Mouse (Mus musculus) hindbrain, embryonic 10.5 days (tissue): ENCODE results near the gene Dab2ip. TPM values are rescaled to one million over a fixed set of nuclear protein-coding genes. Genes with fewer than 3 reads are reported as not detected.

Experiments used
- DNase-seq: peaks from one replicate; pipeline ENCODE4 v3.0.0-alpha.2; 2017; ENCODE audit warnings: low spot score
- H3K27ac ChIP-seq: fragments of 300-500 bp; sonication (generic); 2 replicates; pipeline ENCODE4 v1.5.1; 2016; ENCODE audit warnings: mild to moderate bottlenecking, moderate library complexity
- H3K27me3 ChIP-seq: fragments of 300-500 bp; sonication (generic); 2 replicates; pipeline ENCODE4 v1.6.1; 2016; ENCODE audit warnings: mild to moderate bottlenecking; ENCODE audit not compliant: poor library complexity, insufficient read depth, severe bottlenecking
- H3K36me3 ChIP-seq: fragments of 300-500 bp; sonication (generic); 2 replicates; pipeline ENCODE4 v1.6.1; 2016; ENCODE audit warnings: mild to moderate bottlenecking, moderate library complexity
- H3K4me1 ChIP-seq: fragments of 300-500 bp; sonication (generic); replicated peaks from 2 replicates; pipeline ENCODE4 v1.6.1; 2016; ENCODE audit warnings: mild to moderate bottlenecking
- H3K4me3 ChIP-seq: fragments of 300-500 bp; sonication (generic); 2 replicates; pipeline ENCODE4 v1.5.1; 2016; ENCODE audit warnings: mild to moderate bottlenecking, moderate library complexity
- H3K9me3 ChIP-seq: fragments of 300-500 bp; sonication (generic); 2 replicates; pipeline ENCODE4 v1.6.1; 2016; ENCODE audit warnings: mild to moderate bottlenecking, moderate library complexity
- WGBS: fragments of 180-500 bp; shearing (Covaris S2); methylation state at CpG from one replicate; pipeline ENCODE4 v1.1.7; 2016; 5-methylcytosine and 5-hydroxymethylcytosine counted together
- polyA plus RNA-seq: library from polyadenylated mRNA; unstranded; fragments of >200 nt; fragmentation: Nextera tagmentation; extraction: Ambion mirVana; gene quantifications from 2 replicates; pipeline ENCODE4 v1.2.1, GENCODE M21; 2016

Gene Dab2ip
- polyA plus RNA-seq, 1 experiment from 2014 or later = 28.8 TPM

- peaks cover 11% of the 10 kb centered on the region; the same call in 1 of the 2 replicates for H3K27me3 ChIP-seq
- H3K36me3 ChIP-seq = no peaks in the 10 kb centered on the region
- peaks cover 98% of the 10 kb centered on the region for H3K4me1 ChIP-seq
- H3K9me3 ChIP-seq = no peaks in the 10 kb centered on the region
- H3K4me3 ChIP-seq = peak overlapping the region; percentile 18
- peak overlapping the region; percentile 78 for H3K27ac ChIP-seq
- WGBS = 2% methylated on average over 11 of the region's 11 CpGs
- DNase-seq = peak; percentile 54
These were observed 52.3 kb downstream of the Dab2ip start for GRCm38 (mm10) chr2:35610168-35610951.

- no peak for DNase-seq
- Histone ChIP-seq H3K27me3 (peaks cover 11% of the 10 kb centered on the region; the same call in 1 of the 2 replicates), H3K4me3 (no peak overlapping the region), H3K27ac (peak overlapping the region; percentile 78), H3K9me3 (no peaks in the 10 kb centered on the region), H3K36me3 (no peaks in the 10 kb centered on the region), H3K4me1 (peaks cover 98% of the 10 kb centered on the region)
- 78% methylated on average over 7 of the region's 7 CpGs for whole genome bisulfite sequencing
These were observed 52.9 kb downstream of the Dab2ip start for GRCm38 (mm10) chr2:35610976-35611375.

GRCm38 (mm10) chr2:35611645-35612044, 53.6 kb downstream of the Dab2ip start:
- Histone ChIP-seq H3K4me1 (peaks cover 98% of the 10 kb centered on the region), H3K27me3 (peaks cover 11% of the 10 kb centered on the region; the same call in 1 of the 2 replicates), H3K9me3 (no peaks in the 10 kb centered on the region), H3K4me3 (no peak overlapping the region), H3K27ac (peak overlapping the region; percentile 78), H3K36me3 (no peaks in the 10 kb centered on the region)
- 86% methylated on average over 4 of the region's 4 CpGs for WGBS
- no peak for DNase-seq

GRCm38 (mm10) chr2:35612297-35612696, 54.2 kb downstream of the Dab2ip start:
- DNase-seq = no peak
- Histone ChIP-seq H3K27ac (peak overlapping the region; percentile 78), H3K4me3 (no peak overlapping the region), H3K9me3 (no peaks in the 10 kb centered on the region), H3K36me3 (no peaks in the 10 kb centered on the region), H3K4me1 (peaks cover 98% of the 10 kb centered on the region), H3K27me3 (peaks cover 11% of the 10 kb centered on the region; the same call in 1 of the 2 replicates)
- 89% methylated on average over 7 of the region's 7 CpGs for WGBS

GRCm38 (mm10) chr2:35613946-35614353, 55.9 kb downstream of the Dab2ip start:
- H3K4me1 ChIP-seq = peaks cover 95% of the 10 kb centered on the region
- H3K27ac ChIP-seq = peak overlapping the region; percentile 72
- H3K9me3 ChIP-seq = no peaks in the 10 kb centered on the region
- no peak for DNase-seq
- H3K36me3 ChIP-seq = no peaks in the 10 kb centered on the region
- no peak overlapping the region for H3K4me3 ChIP-seq
- peaks cover 11% of the 10 kb centered on the region; the same call in 1 of the 2 replicates for H3K27me3 ChIP-seq
- WGBS = 45% methylated on average over 3 of the region's 3 CpGs

GRCm38 (mm10) chr2:35614411-35614810, 56.3 kb downstream of the Dab2ip start:
- Histone ChIP-seq H3K4me3 (no peak overlapping the region), H3K9me3 (no peaks in the 10 kb centered on the region), H3K27ac (peak overlapping the region; percentile 63), H3K4me1 (peaks cover 95% of the 10 kb centered on the region), H3K36me3 (no peaks in the 10 kb centered on the region), H3K27me3 (peaks cover 11% of the 10 kb centered on the region; the same call in 1 of the 2 replicates)
- 58% methylated on average over 3 of the region's 3 CpGs for WGBS
- DNase-seq = no peak

GRCm38 (mm10) chr2:35615366-35615765, 57.3 kb downstream of the Dab2ip start:
- Histone ChIP-seq H3K27ac (0 out of 2 replicates have a peak overlapping the region, but pooled peaks have one; percentile 63), H3K36me3 (no peaks in the 10 kb centered on the region), H3K4me3 (no peak overlapping the region), H3K4me1 (peaks cover 95% of the 10 kb centered on the region), H3K9me3 (no peaks in the 10 kb centered on the region), H3K27me3 (peaks cover 11% of the 10 kb centered on the region; the same call in 1 of the 2 replicates)
- DNase-seq = no peak
- WGBS = 67% methylated on average over 4 of the region's 4 CpGs

GRCm38 (mm10) chr2:35615977-35616376, 57.9 kb downstream of the Dab2ip start:
- DNase-seq = no peak
- no peaks in the 10 kb centered on the region for H3K36me3 ChIP-seq
- no peaks in the 10 kb centered on the region for H3K9me3 ChIP-seq
- H3K27ac ChIP-seq = 0 out of 2 replicates have a peak overlapping the region, but pooled peaks have one; percentile 70
- 62% methylated on average over 2 of the region's 2 CpGs for WGBS
- peaks cover 11% of the 10 kb centered on the region; the same call in 1 of the 2 replicates for H3K27me3 ChIP-seq
- H3K4me3 ChIP-seq = no peak overlapping the region
- H3K4me1 ChIP-seq = peaks cover 95% of the 10 kb centered on the region

GRCm38 (mm10) chr2:35616891-35617658, 59.0 kb downstream of the Dab2ip start:
- H3K4me3 ChIP-seq = no peak overlapping the region
- H3K27me3 ChIP-seq = 0 out of 2 replicates have a peak, but pooled peaks cover 6% of the 10 kb centered on the region
- H3K9me3 ChIP-seq = no peaks in the 10 kb centered on the region
- WGBS = 63% methylated on average over 6 of the region's 6 CpGs
- peak overlapping the region; percentile 70 for H3K27ac ChIP-seq
- H3K4me1 ChIP-seq = peaks cover 95% of the 10 kb centered on the region
- no peak for DNase-seq
- H3K36me3 ChIP-seq = no peaks in the 10 kb centered on the region

- Histone ChIP-seq H3K4me1 (peaks cover 95% of the 10 kb centered on the region), H3K27ac (peak overlapping the region; percentile 86), H3K27me3 (no peaks in the 10 kb centered on the region), H3K4me3 (no peak overlapping the region), H3K36me3 (no peaks in the 10 kb centered on the region), H3K9me3 (no peaks in the 10 kb centered on the region)
- WGBS = 80% methylated on average over 7 of the region's 7 CpGs
- DNase-seq = no peak
These were observed 60.9 kb downstream of the Dab2ip start for GRCm38 (mm10) chr2:35618981-35619380.

GRCm38 (mm10) chr2:35619532-35619931, 61.5 kb downstream of the Dab2ip start:
- Histone ChIP-seq H3K27ac (peak overlapping the region; percentile 86), H3K4me3 (peak overlapping the region; percentile 42; the same call in 1 of the 2 replicates), H3K27me3 (no peaks in the 10 kb centered on the region), H3K36me3 (no peaks in the 10 kb centered on the region), H3K4me1 (peaks cover 95% of the 10 kb centered on the region), H3K9me3 (no peaks in the 10 kb centered on the region)
- no peak for DNase-seq
- WGBS = 47% methylated on average over 2 of the region's 2 CpGs

- DNase-seq = peak; percentile 66
- Histone ChIP-seq H3K9me3 (no peaks in the 10 kb centered on the region), H3K4me3 (peak overlapping the region; percentile 42), H3K27ac (peak overlapping the region; percentile 86), H3K36me3 (no peaks in the 10 kb centered on the region), H3K4me1 (peaks cover 97% of the 10 kb centered on the region), H3K27me3 (no peaks in the 10 kb centered on the region)
- WGBS = 23% methylated on average over 7 of the region's 7 CpGs
These were observed 62.5 kb downstream of the Dab2ip start for GRCm38 (mm10) chr2:35620364-35621224.
